Mouse (Mus musculus) lung, adult 2 months (tissue): ENCODE measurements around the gene Btbd10. TPM values are rescaled to one million over a fixed set of nuclear protein-coding genes. Genes with fewer than 3 reads are reported as not detected.

Source experiments
- DNase-seq: peaks from one replicate; pipeline ENCODE4 v3.0.0; 2022
- H3K4me1 ChIP-seq: fragments of 200-500 bp; 2 replicates; pipeline ENCODE4 v1.6.1; 2011; ENCODE audit warnings: low read length; ENCODE audit not compliant: control insufficient read depth, insufficient read depth
- H3K4me3 ChIP-seq: fragments of 200-500 bp; replicated peaks from 2 replicates; pipeline ENCODE3; 2011; ENCODE audit warnings: low read depth, mild to moderate bottlenecking, control low read depth, low read length; ENCODE audit errors: extremely low read depth
- CTCF ChIP-seq: fragments of 200-500 bp; IDR thresholded peaks from 2 replicates; pipeline ENCODE4 v1.5.1; 2011; ENCODE audit warnings: mild to moderate bottlenecking, low read length, control low read depth; ENCODE audit not compliant: insufficient read depth
- POLR2A ChIP-seq: fragments of 200-500 bp; IDR thresholded peaks from 2 replicates; pipeline ENCODE4 v1.6.1; 2011; ENCODE audit warnings: low read depth, mild to moderate bottlenecking, control low read depth, low read length, borderline replicate concordance; ENCODE audit errors: extremely low read depth
- WGBS: fragments of 180-500 bp; shearing (Covaris S2); methylation state at CpG from one replicate; pipeline ENCODE4 v1.1.7; 2018; 5-methylcytosine and 5-hydroxymethylcytosine counted together
- polyA plus RNA-seq: library from polyadenylated mRNA; depleted of rRNA; stranded (reverse); fragments of >200 nt; gene quantifications from 2 replicates; pipeline ENCODE4 v1.2.3, GENCODE M21; 2012

The Btbd10 gene
- polyA plus RNA-seq, 1 experiment = 11.7 TPM

GRCm38 (mm10) chr7:113372682-113373081, 3.5 kb upstream of the Btbd10 start:
- TF ChIP-seq CTCF (no peak), POLR2A (no peak)
- no peak for DNase-seq
- Histone ChIP-seq H3K4me3 (no peak overlapping the region), H3K4me1 (peaks cover 3% of the 10 kb centered on the region; the same call in 1 of the 2 replicates)
- WGBS = 83% methylated on average over 1 of the region's 1 CpGs

DNA sequence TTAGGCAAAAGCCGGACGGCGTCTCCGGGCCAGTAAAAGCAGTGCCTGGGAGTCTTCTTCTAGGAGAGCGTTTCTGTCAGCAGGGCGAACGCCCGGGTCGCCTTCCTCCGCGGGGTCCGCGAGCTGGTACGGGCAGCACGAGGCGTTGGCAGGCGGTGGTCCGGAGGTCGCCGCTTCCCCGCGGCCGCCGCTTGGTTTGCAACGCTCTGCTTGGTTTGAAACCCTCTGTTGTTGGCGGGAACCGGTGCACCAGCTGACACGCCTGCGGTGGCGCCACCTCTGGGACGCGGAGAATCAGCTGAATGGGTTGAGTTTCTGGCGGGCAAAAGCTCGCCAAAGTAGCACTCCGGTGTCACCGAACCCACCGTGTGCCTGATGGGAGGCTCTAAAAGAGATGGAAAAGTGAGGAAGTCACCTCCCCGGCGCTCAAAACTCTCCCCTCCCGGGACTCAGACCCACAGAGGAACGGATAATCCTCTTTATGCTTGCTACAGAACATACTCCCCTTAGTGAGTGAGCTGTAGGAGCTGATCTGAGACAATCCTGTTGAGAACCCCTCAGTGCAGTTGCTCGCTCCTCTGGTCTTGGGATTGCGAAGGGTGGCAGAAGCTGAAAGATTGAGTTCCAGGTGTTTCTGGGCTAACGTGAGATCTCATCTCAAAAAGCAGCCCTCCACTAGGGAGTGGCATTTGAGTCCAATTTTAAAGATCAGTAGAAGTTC, 588 bp upstream of the Btbd10 start:
- TF ChIP-seq CTCF (no peak), POLR2A (no peak)
- DNase-seq = no peak
- H3K4me3 ChIP-seq = peak overlapping the region; percentile 86
- H3K4me1 ChIP-seq = peaks cover 3% of the 10 kb centered on the region; the same call in 1 of the 2 replicates
- under 1% methylated on average over 44 of the region's 44 CpGs for WGBS

- peaks cover 3% of the 10 kb centered on the region; the same call in 1 of the 2 replicates for H3K4me1 ChIP-seq
- WGBS = 88% methylated on average over 4 of the region's 4 CpGs
- TF ChIP-seq POLR2A (no peak), CTCF (no peak)
- no peak overlapping the region for H3K4me3 ChIP-seq
- no peak for DNase-seq
Observed at GRCm38 (mm10) chr7:113367440-113367839, 1.8 kb downstream of the Btbd10 start.

- WGBS = 80% methylated on average over 1 of the region's 1 CpGs
Observed at GRCm38 (mm10) chr7:113349089-113349488, 20.1 kb downstream of the Btbd10 start.

GRCm38 (mm10) chr7:113347694-113348093, 21.5 kb downstream of the Btbd10 start:
- WGBS = 94% methylated on average over 2 of the region's 2 CpGs
- Histone ChIP-seq H3K4me1 (no peaks in the 10 kb centered on the region), H3K4me3 (no peak overlapping the region)
- no peak for DNase-seq
- TF ChIP-seq POLR2A (no peak), CTCF (no peak)

More at GRCm38 (mm10) chr7:113349089-113349488, 20.1 kb downstream of the Btbd10 start:
- Histone ChIP-seq H3K4me3 (no peak overlapping the region), H3K4me1 (no peaks in the 10 kb centered on the region)
- TF ChIP-seq POLR2A = no peak
- no peak for TF ChIP-seq CTCF
- DNase-seq = no peak

DNA sequence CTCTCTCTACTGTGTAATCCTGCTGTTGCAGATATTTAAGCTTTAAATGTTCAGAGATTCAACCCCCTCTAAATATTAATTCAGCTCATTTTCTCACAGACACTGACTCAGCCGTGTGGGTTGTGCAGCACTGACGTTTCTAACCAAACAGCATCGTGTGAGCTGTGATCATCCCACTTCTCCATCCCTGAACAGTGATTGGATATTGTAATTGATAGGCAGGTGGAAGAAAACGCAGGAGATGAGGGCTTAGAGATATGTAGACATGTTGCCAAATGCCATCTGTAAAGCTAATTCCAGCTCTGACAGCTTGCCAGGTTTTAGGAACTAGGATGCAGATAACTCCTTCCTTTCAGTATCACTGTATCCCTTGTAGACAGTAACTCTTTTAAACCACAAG, 21.9 kb downstream of the Btbd10 start:
- WGBS = 28% methylated on average over 4 of the region's 4 CpGs
- DNase-seq = no peak
- Histone ChIP-seq H3K4me1 (no peaks in the 10 kb centered on the region), H3K4me3 (no peak overlapping the region)
- TF ChIP-seq POLR2A = no peak
- TF ChIP-seq CTCF = no peak

- Histone ChIP-seq H3K4me3 (no peak overlapping the region), H3K4me1 (no peaks in the 10 kb centered on the region)
- DNase-seq = no peak
- TF ChIP-seq CTCF (no peak), POLR2A (no peak)
- WGBS = 89% methylated on average over 8 of the region's 8 CpGs
Observed at GRCm38 (mm10) chr7:113335250-113335649, 33.9 kb downstream of the Btbd10 start.

- Histone ChIP-seq H3K4me3 (no peak overlapping the region), H3K4me1 (no peaks in the 10 kb centered on the region)
- no peak for DNase-seq
- no peak for TF ChIP-seq CTCF
- TF ChIP-seq POLR2A = no peak
Observed at GRCm38 (mm10) chr7:113334036-113334435, 35.2 kb downstream of the Btbd10 start.

GRCm38 (mm10) chr7:113320128-113320527, 49.1 kb downstream of the Btbd10 start:
- WGBS = 56% methylated on average over 1 of the region's 1 CpGs
- no peak for DNase-seq
- TF ChIP-seq CTCF (no peak), POLR2A (no peak)
- H3K4me3 ChIP-seq = no peak overlapping the region
- H3K4me1 ChIP-seq = no peaks in the 10 kb centered on the region

DNA sequence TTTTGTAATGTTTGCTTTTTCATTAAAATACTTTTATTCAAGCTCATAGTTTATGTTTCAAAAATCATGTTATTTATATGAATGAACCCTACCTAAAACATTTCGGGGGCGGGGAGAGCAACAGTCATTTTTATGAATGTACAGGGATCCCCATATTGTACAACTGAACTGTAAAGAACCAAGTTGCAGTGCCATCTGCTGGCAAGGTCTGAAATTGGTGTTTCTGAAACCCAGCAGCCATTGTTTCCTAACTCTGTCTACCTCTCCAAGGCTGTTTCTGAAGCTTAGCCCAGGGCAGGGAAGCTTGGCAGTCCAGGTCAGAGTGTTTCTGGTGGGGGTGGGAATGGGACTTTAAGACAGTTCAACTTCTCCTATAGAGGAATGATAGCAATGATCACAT, 57.4 kb downstream of the Btbd10 start:
- no peak for TF ChIP-seq CTCF
- no peak for TF ChIP-seq POLR2A
- WGBS = 18% methylated on average over 2 of the region's 2 CpGs
- no peak overlapping the region for H3K4me3 ChIP-seq
- H3K4me1 ChIP-seq = no peaks in the 10 kb centered on the region
- DNase-seq = peak; percentile 50

GRCm38 (mm10) chr7:113310136-113310535, 59.1 kb downstream of the Btbd10 start:
- no peak overlapping the region for H3K4me3 ChIP-seq
- 71% methylated on average over 3 of the region's 3 CpGs for WGBS
- DNase-seq = no peak
- H3K4me1 ChIP-seq = no peaks in the 10 kb centered on the region
- TF ChIP-seq POLR2A (no peak), CTCF (no peak)
